Mouse (Mus musculus): ENCODE measurements around the gene Vmn2r27. TPM values are rescaled to one million over a fixed set of nuclear protein-coding genes. Genes with fewer than 3 reads are reported as not detected.

Vmn2r27 gene
- polyA plus RNA-seq (2021; fragmentation: Nextera tagmentation) = not detected in 2 replicates
- long read RNA-seq, experiment 1 = 0 reads
- long read RNA-seq, experiment 2 = 0 reads

DNA sequence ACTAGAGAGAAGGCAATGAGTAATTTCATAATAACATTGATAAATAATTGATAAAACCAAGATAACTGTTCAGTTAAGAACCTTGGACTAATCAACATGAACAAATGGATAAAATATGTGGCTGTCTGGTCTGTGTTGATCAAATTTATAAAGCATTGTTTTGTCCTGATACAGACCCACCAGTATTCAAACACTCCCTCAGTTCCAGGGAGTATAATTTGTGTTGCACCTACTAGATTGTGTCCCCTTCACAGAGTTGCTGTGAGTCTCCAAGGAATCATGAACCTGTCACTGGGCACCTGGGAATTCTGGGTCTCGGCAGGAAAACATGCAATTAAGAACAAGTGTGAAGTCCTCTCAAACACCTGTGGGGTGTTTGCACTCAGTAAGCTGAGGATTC is at the start of gene Vmn2r27:
TSS of gene Vmn2r27 (minus strand) at position 101 of the 400 bp plus-strand sequence.

Other genes starting within 250 kb of the Vmn2r27 start
- not detected in 2 replicates for gene Vmn2r26, start 207.3 kb downstream of the Vmn2r27 start, polyA plus RNA-seq (2021; fragmentation: Nextera tagmentation)
- 0.28 TPM in 2 replicates for gene Cd163, start 72.8 kb upstream of the Vmn2r27 start, polyA plus RNA-seq (2021; fragmentation: Nextera tagmentation)
- gene Pex5, start 183.2 kb upstream of the Vmn2r27 start, polyA plus RNA-seq (2021; fragmentation: Nextera tagmentation) = 16.2 and 18.4 TPM in 2 replicates
- 35.7 and 38.7 TPM in 2 replicates for gene Clstn3, start 232.9 kb upstream of the Vmn2r27 start, polyA plus RNA-seq (2021; fragmentation: Nextera tagmentation)

All from layer of hippocampus, adult 6 months (tissue).